Mouse (Mus musculus) heart, adult 11 months (tissue): ENCODE results near the gene 4922502D21Rik.
"Not testable (repeated sequence)": the region's sequence is repeated elsewhere in the genome, so short reads cannot be mapped to it uniquely, and the experiment has no call there.

Experiments used
- DNase-seq: peaks from one replicate; pipeline ENCODE4 v3.0.0; 2022

The 4922502D21Rik gene

GRCm38 (mm10) chr6:129331610-129332009, at the start of gene 4922502D21Rik:
4922502D21Rik (minus strand) TSS chr6:129331796.
- DNase-seq = no peak

GRCm38 (mm10) chr6:129380454-129380853, 48.9 kb upstream of the 4922502D21Rik start:
- DNase-seq = no peak

GRCm38 (mm10) chr6:129374937-129375471, 43.4 kb upstream of the 4922502D21Rik start:
- DNase-seq = no peak

GRCm38 (mm10) chr6:129369374-129370132, 38.0 kb upstream of the 4922502D21Rik start:
- peak; percentile 83 for DNase-seq

GRCm38 (mm10) chr6:129365959-129366359, 34.4 kb upstream of the 4922502D21Rik start:
- DNase-seq = peak; percentile 69

GRCm38 (mm10) chr6:129363942-129364341, 32.3 kb upstream of the 4922502D21Rik start:
- DNase-seq = peak; percentile 22

GRCm38 (mm10) chr6:129359515-129359914, 27.9 kb upstream of the 4922502D21Rik start:
- DNase-seq = peak; percentile 10

GRCm38 (mm10) chr6:129356430-129356829, 24.8 kb upstream of the 4922502D21Rik start:
- peak; percentile 13 for DNase-seq

GRCm38 (mm10) chr6:129355774-129356173, 24.2 kb upstream of the 4922502D21Rik start:
- no peak for DNase-seq

GRCm38 (mm10) chr6:129351091-129351490, 19.5 kb upstream of the 4922502D21Rik start:
- DNase-seq = peak; percentile 57

- peak; percentile 90 for DNase-seq
Measured at GRCm38 (mm10) chr6:129349524-129350352, 18.1 kb upstream of the 4922502D21Rik start.

GRCm38 (mm10) chr6:129344408-129344807, 12.8 kb upstream of the 4922502D21Rik start:
- peak; percentile 82 for DNase-seq

GRCm38 (mm10) chr6:129342391-129342790, 10.8 kb upstream of the 4922502D21Rik start, which contains the start of gene Clec12a:
Clec12a (plus strand) TSS chr6:129342691.
- not testable (repeated sequence) for DNase-seq

GRCm38 (mm10) chr6:129337751-129338150, 6.2 kb upstream of the 4922502D21Rik start:
- no peak for DNase-seq

GRCm38 (mm10) chr6:129333674-129334078, 2.1 kb upstream of the 4922502D21Rik start:
- peak; percentile 97 for DNase-seq

GRCm38 (mm10) chr6:129326568-129327150, 4.9 kb downstream of the 4922502D21Rik start:
- no peak for DNase-seq

GRCm38 (mm10) chr6:129326016-129326415, 5.6 kb downstream of the 4922502D21Rik start:
- DNase-seq = no peak

GRCm38 (mm10) chr6:129319331-129319730, 12.3 kb downstream of the 4922502D21Rik start:
- no peak for DNase-seq

GRCm38 (mm10) chr6:129318395-129318794, 13.2 kb downstream of the 4922502D21Rik start:
- no peak for DNase-seq

- no peak for DNase-seq
Measured at GRCm38 (mm10) chr6:129316463-129316862, 15.1 kb downstream of the 4922502D21Rik start.

GRCm38 (mm10) chr6:129315698-129316097, 15.9 kb downstream of the 4922502D21Rik start:
- DNase-seq = no peak

- no peak for DNase-seq
Measured at GRCm38 (mm10) chr6:129314655-129315168, 16.9 kb downstream of the 4922502D21Rik start.

GRCm38 (mm10) chr6:129312499-129312898, 19.1 kb downstream of the 4922502D21Rik start:
- no peak for DNase-seq
